Mouse (Mus musculus): ENCODE data around the gene Abcd3. TPM values are rescaled to one million over a fixed set of nuclear protein-coding genes. Genes with fewer than 3 reads are reported as not detected.

Gene Abcd3
- total and polyA plus RNA-seq, 3 experiments = 14.8 to 61.4 (median 29.9) TPM

DNA sequence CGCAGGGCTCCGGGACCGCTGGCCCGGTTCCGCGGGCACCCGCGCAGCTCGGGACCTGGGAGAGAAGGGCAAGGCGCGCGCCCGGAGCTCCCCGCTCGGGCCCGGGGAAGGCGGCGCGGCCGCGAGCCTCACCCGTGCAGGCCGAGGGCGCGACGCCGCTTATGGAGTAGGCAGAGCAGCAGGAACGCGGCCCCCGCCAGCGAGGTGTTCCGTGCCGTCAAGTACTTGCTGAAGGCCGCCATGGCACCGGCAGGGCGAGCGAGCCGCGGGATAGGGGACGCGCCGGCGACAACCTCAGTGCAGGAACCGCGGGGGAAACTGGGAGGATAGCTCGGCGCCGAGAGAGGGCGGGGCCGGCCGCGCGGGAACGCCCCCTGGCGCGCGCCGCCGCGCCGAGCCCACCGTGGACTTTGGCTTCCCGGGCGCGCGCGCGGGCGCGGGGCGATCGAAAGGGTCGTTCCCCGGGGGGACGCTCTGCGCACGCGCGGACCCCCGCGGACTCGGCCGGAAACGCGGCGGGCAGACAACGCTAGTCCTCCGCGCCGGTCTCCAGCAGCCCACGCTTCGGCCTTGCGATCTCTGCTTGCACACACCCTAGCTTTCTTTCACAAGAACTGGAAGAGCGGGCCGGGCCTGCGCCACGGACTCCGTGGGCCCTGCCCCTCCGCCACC lies at the start of gene Abcd3 (continued):
- no peak for TF ChIP-seq ZKSCAN1 (IDR thresholded peaks at IDR 0.05; ENCODE audit: low read depth, low read length)

DNA sequence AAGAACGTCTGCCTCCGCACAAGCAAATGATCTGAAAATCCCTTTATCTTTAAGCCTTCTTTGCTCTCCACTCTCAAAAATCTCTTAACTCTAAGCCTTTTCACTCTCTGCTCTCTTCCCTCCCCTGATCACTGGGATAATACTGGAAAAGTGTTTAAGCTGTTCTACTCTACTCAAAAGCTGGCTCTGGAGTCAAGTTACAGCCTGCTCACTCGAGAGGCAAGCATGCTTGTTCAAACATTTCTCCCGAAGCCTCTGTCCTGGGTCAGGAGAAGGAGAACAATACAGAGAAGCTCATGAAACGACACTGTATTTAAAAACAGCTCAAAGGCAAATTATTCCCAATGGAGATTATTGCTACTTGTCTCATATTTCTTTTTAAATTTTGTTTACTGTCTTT lies 44.0 kb upstream of the Abcd3 start:
- Histone ChIP-seq H3K9ac (ENCODE audit: control insufficient read depth, low read depth, low read length, poor library complexity, severe bottlenecking) (no peak overlapping the region), H3K36me3 (ENCODE audit: control insufficient read depth in 1 of 2, insufficient read depth in 2 of 2, low read length in 2 of 2) (no peaks in the 10 kb centered on the region), H3K27me3 (ENCODE audit: control insufficient read depth in 1 of 2, insufficient read depth in 2 of 2, low read length in 2 of 2) (peaks cover 4 to 5% of the 10 kb centered on the region in 2 experiments; a peak in 3 of 4 replicates), H3K4me1 (ENCODE audit: control insufficient read depth in 1 of 2, insufficient read depth in 2 of 2, low read length in 2 of 2) (no peaks in the 10 kb centered on the region), H3K79me2 (ENCODE audit: control insufficient read depth, insufficient read depth, low read length, poor library complexity) (no peaks in the 10 kb centered on the region), H3K9me3 (replicated peaks; ENCODE audit: insufficient read depth, low read length) (no peaks in the 10 kb centered on the region), H3K4me3 (ENCODE audit: control insufficient read depth in 1 of 2, insufficient read depth in 1 of 2, low read depth in 2 of 2, low read length in 2 of 2) (no peak overlapping the region), H3K27ac (ENCODE audit: control insufficient read depth, low read depth, low read length) (no peak overlapping the region)
- no peak for DNase-seq (ENCODE audit: low read depth, low spot score)
- no peak for TF ChIP-seq ZMIZ1 (IDR thresholded peaks at IDR 0.05; ENCODE audit: low read depth, low read length)
- no peak for TF ChIP-seq KAT2A (conservative IDR thresholded peaks at IDR 0.05; ENCODE audit: low read depth, low read length)
- TF ChIP-seq RCOR1 (IDR thresholded peaks at IDR 0.05; ENCODE audit: low read depth, low read length) = no peak
- no peak for TF ChIP-seq POLR2AphosphoS2 (IDR thresholded peaks at IDR 0.05; ENCODE audit: low read length)
- no peak for TF ChIP-seq ZKSCAN1 (IDR thresholded peaks at IDR 0.05; ENCODE audit: low read depth, low read length)
- TF ChIP-seq ZC3H11A (IDR thresholded peaks at IDR 0.05; ENCODE audit: low read depth, low read length) = no peak
- TF ChIP-seq JUND (IDR thresholded peaks at IDR 0.05; ENCODE audit: low read depth, low read length) = no peak
- TF ChIP-seq CHD1 (IDR thresholded peaks at IDR 0.05; ENCODE audit: low read depth, low read length) = no peak
- no peak for TF ChIP-seq USF2 (IDR thresholded peaks at IDR 0.05; ENCODE audit: borderline replicate concordance in 1 of 2, insufficient read depth in 1 of 2, low read depth in 1 of 2, low read length in 2 of 2)
- TF ChIP-seq GABPA (IDR thresholded peaks at IDR 0.05; ENCODE audit: low read depth, low read length) = no peak
- TF ChIP-seq NRF1 (IDR thresholded peaks at IDR 0.05; ENCODE audit: insufficient read depth, low read depth, low read length, poor library complexity, severe bottlenecking) = no peak
- TF ChIP-seq MYC (IDR thresholded peaks at IDR 0.05; ENCODE audit: low read depth, low read length) = no peak
- TF ChIP-seq TCF12 (IDR thresholded peaks at IDR 0.05; ENCODE audit: low read depth, low read length) = no peak
- TF ChIP-seq BHLHE40 (IDR thresholded peaks at IDR 0.05; ENCODE audit: borderline replicate concordance, low read depth, low read length) = no peak
- TF ChIP-seq SMC3 (IDR thresholded peaks at IDR 0.05; ENCODE audit: low read depth, low read length) = no peak
- TF ChIP-seq TAL1 (IDR thresholded peaks at IDR 0.05; ENCODE audit: low read length) = no peak
- no peak for TF ChIP-seq MEF2A (IDR thresholded peaks at IDR 0.05; ENCODE audit: extremely low read depth, insufficient replicate concordance, low read depth, low read length, poor library complexity, severe bottlenecking)
- TF ChIP-seq SIN3A (IDR thresholded peaks at IDR 0.05; ENCODE audit: low read length) = no peak

All from MEL (cell line).